Mouse (Mus musculus): ENCODE measurements around the gene Cpm. TPM values are rescaled to one million over a fixed set of nuclear protein-coding genes. Genes with fewer than 3 reads are reported as not detected.
"Not testable (repeated sequence)": the region's sequence is repeated elsewhere in the genome, so short reads cannot be mapped to it uniquely, and the experiment has no call there.

The Cpm gene
- 1 to 10 TPM; 6.2 to 7.4 TPM for total RNA-seq (2021)
- long read RNA-seq, experiment 1, partial matches to known transcripts: 0 of 13 reads
- long read RNA-seq, experiment 1, other reads (novel, unspliced or antisense): 13 of 13 reads
- long read RNA-seq, experiment 2, partial matches to known transcripts: 1 of 14 reads
- long read RNA-seq, experiment 2, other reads (novel, unspliced or antisense): 13 of 14 reads

GRCm38 (mm10) chr10:117629169-117629971 lies at the start of gene Cpm:
TSS of gene Cpm (plus strand) at chr10:117629500.
- intact Hi-C loops (cut with DNase I; ENCODE audit: low total_unique reads): no loop called here

DNA sequence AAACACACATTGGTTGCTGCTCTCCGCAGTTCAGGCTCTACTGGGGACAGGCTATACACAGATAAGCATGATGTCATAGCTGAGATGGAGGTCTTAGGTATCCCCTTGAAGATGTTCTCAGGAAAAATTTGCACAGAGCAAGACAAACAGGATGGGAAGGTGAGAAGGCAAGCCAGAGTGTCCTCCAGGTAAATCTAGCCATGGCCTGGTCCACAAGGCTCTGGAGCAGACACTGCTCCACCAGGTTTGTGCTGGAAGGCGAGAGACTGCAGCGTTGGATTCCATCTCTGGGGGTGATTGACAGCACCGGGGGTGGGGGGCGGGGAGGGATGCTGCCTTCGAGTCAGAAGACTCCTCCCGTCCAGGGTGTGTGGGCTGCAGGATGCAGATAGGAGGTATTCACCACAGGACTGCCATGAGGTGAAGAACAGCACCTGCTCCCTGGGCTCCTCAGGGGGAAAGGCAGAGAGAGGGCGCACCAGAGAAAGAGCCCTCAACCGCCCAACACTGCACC lies 49.5 kb upstream of the Cpm start:
- DNase-seq: no peak

More at GRCm38 (mm10) chr10:117629169-117629971, at the start of gene Cpm:
- DNase-seq: peak; percentile 72

GRCm38 (mm10) chr10:117580405-117580804 lies 48.9 kb upstream of the Cpm start:
- intact Hi-C loops (cut with DNase I; ENCODE audit: low total_unique reads): no loop called here

More for the DNA sequence above, 49.5 kb upstream of the Cpm start:
- intact Hi-C loops (cut with DNase I; ENCODE audit: low total_unique reads): no loop called here

DNA sequence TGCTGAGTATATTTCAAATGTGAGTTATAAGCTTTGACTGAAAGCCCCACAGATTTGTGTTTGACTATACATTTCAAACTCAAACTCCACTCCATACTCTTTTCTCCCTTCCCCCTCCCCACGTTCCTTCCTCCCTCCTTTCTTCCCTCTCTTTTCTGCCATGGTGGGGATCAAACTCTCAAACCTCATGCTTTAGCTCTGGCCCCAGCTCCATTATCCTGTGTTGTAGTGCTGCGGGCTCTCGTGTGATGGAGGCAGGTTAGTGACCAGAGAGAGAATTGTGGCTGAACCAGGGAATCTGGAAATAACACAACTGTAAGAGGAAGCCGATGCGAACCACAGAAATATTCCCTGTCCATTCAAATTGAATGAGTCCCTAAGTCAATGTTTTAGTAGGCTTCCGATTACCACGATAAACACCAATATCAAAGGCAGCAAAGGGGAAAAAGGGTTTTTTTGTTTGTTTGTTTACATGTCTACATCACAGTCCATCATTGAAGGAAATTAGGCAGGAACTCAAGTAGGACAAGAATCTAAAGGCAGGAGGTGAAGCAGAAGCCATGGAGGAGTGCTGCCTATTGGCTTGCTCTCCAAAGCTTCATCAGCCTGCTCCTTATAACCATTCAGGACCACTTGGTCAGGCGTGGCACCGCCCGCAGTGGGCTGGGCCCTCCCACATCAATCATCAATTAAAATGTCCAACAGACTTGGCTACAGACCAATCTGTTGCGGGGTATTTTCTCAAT lies 48.1 kb upstream of the Cpm start:
- intact Hi-C loops (cut with DNase I; ENCODE audit: low total_unique reads): no loop called here
- DNase-seq: no peak

More at GRCm38 (mm10) chr10:117580405-117580804, 48.9 kb upstream of the Cpm start:
- DNase-seq: no peak

DNA sequence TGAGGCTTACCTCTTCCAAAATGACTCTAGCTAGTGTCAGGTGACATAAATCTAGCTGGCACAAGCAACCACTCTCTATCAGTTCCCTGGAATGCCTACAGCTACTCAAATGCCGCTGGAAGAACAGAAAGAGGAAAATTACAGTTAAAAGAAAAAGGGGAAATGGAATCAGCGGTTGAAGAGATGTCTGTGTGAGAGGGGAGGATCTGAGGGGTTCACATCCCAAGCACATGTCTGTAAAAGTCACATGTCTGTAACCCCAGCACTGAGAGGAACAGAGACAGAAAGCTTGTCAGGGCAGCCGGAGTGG lies 47.6 kb upstream of the Cpm start:
- intact Hi-C loops (cut with DNase I; ENCODE audit: low total_unique reads): no loop called here
- no peak for DNase-seq

DNA sequence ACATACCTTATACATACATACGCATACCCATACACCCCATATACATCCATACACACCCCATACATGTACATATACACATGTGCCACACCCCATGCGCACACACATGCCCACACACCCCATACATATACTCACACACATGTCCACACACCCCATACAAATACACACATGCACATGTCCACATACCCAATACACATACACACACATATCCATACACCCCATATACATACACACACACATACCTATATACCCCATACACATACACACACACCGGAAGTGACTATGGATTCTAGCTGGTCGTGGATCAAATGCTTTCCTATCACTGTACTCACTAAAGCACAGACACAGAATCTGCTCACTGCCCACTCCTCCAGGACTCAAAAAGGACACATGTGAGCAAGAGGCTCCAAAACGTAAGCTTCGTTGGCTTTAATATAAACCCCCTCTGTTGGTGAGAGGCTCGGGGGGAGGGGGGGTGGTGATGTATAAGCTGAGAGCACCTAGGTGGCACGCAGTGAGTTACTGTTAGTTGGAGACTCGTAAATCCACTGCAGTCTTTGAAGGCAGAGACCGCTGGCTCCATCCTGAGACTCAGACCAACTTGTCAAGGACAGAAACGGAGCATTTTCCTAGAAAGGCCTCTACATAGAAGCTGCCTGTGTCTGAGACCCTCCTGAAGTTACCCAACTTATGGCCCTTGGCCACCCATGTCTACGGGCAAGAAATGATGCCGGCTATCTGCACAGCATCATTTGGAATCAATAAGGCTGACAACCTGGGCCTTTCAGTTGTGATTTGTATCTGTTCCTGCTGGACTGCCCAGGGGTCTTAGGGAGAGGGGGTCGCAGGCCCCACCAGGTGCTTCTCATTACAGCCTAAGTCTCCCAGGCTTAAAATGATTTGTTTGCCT lies 45.9 kb upstream of the Cpm start:
- DNase-seq: no peak
- intact Hi-C loops (cut with DNase I; ENCODE audit: low total_unique reads): no loop called here

DNA sequence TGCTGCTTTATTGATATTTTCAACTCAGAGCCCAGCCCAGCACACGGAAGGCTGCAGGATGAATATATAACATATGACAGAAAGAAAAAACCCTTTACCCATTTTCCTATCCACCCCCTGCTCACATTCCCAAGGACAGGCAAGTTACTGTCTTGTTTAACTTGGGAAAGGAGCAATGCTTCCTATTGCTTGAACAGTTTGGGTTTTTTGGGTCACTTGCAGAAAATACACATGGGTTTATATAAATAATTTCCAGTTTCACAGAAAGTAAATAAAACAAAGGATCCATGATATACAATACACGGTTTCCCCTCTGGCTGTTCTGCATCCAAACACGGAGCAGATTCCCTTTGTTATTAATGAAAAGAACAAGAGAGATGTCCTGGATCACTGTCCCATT lies 45.2 kb upstream of the Cpm start:
- intact Hi-C loops (cut with DNase I; ENCODE audit: low total_unique reads): no loop called here
- no peak for DNase-seq

DNA sequence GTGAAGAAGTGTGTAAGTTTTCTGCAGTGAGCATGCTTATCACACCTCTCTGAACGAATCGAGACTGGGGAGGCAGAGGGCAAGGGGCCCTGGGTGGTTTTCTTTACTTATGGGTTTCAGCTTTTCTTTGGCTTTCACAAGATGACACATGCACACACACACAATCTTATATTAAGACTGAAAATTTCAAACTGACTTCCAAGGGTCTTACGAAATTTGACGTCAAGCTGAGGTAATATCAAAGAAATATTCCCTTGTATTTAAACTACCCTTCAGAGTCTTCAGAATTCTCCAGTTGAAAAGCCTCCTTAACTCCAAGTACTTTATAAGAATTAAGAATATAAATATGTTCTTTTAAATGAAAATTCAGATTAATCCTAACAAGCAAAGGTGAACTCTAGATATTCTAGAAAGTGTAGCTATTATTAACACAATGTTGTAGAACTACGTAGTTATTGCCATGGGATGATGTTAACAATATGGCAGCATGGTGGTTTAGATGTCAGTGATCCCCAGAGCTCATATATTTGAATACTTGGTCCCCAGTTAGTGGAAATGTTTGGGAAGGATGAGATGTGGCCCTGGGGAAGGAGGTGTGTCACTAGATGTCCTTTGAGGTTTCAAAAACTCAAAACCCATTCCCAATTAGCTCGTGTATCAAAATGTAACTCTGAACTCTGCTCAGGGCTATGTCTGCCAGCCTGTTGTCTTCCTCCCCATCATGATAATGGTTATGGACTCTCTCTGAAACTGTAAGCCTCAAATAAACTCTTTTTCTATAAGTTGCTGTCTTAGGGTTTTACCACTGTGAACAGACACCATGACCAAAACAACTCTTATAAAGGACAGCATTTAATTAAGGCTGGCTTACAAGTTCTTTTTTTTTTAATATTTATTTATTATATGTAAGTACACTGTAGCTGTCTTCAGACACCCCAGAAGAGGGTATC lies 44.5 kb upstream of the Cpm start:
- intact Hi-C loops (cut with DNase I; ENCODE audit: low total_unique reads): no loop called here
- no peak for DNase-seq

DNA sequence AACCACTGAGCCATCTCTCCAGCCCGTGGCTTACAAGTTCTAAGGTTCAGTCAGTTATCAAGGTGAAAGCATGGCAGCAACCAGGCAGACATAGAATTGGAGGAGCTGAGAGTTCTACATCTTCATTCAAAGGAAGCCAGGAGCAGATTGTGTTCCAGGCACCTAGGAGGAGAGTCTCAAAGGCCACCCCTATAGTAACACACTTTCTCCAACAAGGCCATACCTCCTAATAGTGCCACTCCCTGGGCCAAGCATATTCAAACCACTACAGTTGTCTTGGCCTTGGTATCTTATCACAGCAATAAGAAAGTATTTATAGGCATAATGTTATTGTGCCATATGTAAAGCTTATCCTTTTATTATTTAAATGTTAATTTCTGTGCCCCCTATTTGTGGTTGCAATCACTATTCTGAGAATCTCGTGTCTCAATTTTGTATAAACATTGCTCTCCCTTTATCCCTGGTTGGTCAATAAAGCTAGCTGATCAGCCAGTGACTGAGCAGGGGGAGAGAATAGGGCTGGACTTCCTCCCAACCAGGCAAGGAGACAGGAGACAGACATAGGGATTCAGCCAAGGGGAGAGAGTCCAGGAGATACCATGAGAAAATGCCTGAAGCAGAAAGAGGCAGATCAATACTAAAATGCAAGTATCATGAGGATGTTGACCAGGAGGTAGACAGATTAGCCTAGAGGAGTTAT lies 43.5 kb upstream of the Cpm start:
- DNase-seq: no peak

DNA sequence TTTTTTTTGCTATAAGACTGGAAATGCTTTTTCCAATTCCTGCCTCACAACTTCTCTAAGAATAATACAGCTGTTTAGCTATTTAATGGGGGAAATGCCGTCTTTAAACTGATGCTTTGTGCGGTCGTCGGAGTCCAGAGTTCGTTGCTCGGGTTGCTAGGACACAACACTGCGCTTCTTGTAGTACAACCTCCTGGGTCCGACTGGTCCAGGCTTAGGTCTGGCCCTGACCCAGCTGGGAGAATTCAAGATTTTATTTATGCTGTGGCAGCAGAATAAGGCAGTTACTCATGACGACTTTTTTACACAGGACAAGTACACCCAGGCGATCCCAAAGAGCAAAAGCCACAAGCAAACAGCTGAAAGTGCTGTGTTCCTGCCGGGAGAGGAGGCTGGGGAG lies 42.4 kb upstream of the Cpm start:
- intact Hi-C loops (cut with DNase I; ENCODE audit: low total_unique reads): no loop called here
- DNase-seq: no peak

More for the DNA sequence above, 43.5 kb upstream of the Cpm start:
- intact Hi-C loops (cut with DNase I; ENCODE audit: low total_unique reads): no loop called here

DNA sequence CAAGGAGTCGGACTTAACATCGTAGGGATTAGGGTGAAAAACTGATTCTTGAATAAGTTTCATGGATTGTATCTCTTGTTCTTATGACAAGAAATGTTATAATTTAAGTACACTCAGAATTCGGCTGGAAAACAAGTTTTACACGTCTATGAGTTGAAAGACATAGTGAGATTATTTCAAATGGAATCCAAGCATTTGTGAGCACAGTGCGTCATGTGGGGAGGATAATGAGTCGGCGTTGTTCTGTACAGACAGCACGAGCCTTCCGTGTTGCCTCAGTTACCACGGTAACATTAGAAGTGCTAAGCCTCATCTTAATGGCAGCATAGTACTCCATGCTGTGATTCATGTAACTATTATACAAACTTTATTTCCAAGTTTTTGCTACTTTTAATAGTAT lies 42.0 kb upstream of the Cpm start:
- no peak for DNase-seq
- intact Hi-C loops (cut with DNase I; ENCODE audit: low total_unique reads): no loop called here

GRCm38 (mm10) chr10:117588416-117589143 lies 40.7 kb upstream of the Cpm start:
- intact Hi-C loops (cut with DNase I; ENCODE audit: low total_unique reads); DNase-seq: not testable (repeated sequence)

DNA sequence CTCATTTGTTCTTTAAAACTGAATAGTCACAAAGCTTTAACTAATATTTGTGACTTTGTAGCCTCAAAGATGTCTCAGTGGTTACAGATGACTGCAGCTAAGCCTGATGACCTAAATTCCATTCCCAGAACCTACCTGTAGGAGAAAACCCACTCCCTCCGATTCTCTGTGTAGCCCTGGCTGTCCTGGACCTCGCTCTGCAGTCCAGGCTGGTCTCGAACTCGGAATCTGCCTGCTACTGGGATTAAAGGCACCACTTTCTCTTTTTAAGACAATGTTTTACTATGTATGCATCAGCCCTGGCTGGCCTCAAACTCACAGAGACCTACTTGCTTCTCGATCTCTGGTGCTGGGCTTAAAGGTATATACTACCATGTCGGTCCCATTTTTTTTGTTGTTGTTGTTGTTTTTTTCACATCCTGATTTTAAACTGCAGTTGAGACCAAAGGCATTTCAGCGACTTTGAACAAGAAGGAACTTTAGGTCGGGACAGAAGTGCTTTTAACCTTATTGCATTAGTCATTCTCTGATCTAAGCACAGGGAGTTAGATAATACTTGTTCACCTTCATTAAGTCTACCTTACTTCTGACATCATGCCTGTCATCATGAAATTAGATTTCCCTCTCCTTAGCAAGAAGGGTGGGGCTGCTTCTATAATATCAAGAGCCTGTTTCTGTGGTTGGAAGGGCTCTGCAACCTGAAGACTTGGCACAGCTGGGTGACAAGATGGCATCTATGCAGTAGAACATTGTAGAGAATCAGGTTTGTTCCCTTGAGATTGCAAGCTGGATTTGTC lies 40.0 kb upstream of the Cpm start:
- no peak for DNase-seq
- intact Hi-C loops (cut with DNase I; ENCODE audit: low total_unique reads): no loop called here

DNA sequence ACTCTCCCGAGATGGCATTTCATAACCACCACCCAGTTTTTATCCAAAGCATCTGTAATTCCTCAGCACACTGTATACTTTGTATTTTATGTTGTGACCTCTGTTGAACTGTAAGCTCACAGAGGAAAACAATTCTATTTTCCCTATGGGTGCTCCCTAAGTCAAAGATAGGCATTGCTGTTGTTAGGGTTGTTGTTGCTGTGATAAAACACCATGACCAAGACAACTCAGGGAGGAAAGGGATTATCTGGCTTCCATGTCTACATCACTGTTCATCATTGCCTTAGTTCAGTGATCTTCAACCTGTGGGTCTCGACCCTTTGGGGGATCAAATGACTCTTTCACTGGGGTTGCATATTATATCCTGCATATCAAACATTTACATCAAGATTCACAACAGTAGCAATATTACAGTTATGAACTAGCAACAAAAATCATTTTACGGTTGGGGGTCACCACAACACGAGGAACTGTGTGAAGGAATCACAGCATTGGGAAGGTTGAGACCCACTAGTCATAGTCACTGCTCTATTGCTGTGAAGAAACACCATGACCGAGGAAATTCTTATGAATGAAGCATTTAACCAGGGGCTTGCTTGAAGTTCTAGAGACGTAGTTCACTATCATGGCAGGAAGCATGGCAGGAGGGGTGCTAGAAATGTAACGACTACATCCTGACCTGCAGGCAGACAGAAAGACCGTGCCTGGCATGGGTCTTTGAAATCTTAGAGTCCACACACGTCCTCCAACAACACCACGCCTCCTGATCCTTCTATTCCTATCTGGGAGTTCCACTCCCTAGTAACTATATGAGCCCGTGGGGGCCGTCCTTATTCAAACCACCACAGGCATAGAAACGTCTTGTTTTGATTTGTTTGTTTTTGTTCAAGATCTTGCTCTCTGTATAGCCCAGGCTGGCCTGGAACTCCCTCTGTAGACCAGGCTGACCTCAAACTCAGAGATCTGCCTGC lies 38.7 kb upstream of the Cpm start:
- intact Hi-C loops (cut with DNase I; ENCODE audit: low total_unique reads): no loop called here
- DNase-seq: no peak

DNA sequence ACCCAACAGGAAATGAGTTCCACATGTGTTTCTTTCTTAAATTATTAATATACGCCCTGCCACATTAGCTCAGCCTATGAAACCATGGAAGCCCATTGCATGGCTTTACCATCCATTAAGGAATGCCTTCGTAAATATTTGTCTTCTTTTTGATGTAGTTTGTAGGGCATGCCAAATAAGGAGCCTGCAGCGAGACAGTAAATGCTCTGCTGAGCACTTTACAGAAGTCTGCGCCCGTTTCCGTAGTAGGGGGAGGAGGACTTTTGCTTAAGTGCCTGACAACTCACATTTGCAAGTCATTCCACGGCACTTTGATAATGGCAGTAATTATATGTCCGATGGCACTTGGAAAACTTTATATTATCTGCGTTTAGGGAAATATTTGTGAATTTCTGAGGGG lies 37.5 kb upstream of the Cpm start:
- no peak for DNase-seq
- intact Hi-C loops (cut with DNase I; ENCODE audit: low total_unique reads): no loop called here

Measured in gastrocnemius, postnatal 14 days (tissue).